Mouse (Mus musculus) right cerebral cortex, adult 2 months (tissue): Measurements from ENCODE around the gene 2900026A02Rik.

Experiments
- DNase-seq, 2 experiments: peaks; one replicate each; pipeline ENCODE4 v3.0.0; 2021 to 2022; ENCODE audit warnings: low spot score in 2 of 2

The 2900026A02Rik gene

DNA sequence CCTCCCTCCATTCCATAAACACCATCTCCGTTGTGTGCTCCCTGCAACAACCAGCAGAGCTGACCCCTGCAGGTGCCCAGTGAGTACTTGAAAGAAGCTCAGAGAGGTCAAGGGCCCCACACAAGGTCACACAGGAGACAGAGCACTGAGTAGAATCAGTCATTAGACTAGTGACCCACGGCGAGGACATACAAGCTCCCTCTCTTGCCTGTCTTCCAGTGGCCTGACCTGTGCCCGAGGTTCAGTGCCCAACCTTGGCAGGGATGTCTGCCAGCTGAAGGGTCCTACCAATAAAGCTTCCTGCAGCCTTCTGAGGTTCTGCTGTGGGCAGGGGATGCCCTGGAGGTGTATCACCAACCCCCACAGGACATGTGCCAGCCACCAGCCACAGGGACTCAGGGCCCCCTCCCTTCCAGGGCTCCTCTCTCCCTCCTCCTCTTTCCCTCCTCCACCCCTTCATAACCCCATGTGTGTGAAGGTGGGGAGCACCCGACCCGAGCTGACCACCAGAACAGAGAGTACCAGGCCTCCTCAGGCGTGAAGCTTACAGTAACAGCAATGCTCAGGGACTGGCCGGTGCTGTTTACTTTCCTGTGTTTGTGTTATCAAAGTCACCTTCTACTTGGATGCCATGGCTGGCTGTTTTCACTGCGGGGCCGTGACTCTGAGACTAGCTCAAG lies 8.7 kb downstream of the 2900026A02Rik start:
- no peak for DNase-seq

DNA sequence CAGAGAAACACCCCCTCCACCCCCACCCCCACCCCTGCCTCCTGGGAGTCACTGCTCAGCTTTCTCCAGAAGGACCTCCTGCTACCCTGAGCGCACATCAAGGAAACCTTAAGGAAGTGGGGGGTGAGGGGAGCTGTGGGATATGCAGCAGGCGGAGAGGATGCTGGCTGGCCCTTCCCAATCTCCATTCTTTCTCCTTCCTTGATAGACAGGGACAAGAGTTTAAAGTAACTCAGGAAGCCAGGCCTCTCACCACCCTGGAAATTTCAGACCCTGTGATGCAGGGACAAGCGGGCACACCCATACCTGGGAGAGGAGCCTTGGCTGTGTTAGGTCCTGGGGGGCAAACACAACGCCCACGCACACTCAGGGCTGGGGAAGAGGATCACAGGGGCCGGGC lies 10.7 kb downstream of the 2900026A02Rik start:
- no peak for DNase-seq

DNA sequence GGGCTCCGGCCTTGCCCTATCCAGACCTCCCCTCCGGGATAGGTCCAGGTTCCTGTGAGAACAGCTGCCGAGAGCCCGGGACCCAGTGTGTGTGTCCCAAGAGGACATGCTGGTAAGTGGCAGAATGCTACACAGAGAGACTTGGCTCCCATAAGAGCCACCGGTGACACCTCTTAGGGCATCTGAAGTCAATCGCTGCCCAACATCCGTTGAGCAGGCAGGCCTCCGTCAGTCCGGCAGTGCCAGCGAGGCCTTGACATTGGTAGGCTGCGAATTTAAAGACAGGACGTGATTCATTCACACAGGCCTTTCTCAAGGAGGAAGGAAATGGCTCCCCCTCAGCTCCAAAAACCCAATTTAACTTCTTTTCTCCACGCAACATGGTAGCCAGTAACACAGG lies 11.1 kb downstream of the 2900026A02Rik start:
- DNase-seq = no peak

DNA sequence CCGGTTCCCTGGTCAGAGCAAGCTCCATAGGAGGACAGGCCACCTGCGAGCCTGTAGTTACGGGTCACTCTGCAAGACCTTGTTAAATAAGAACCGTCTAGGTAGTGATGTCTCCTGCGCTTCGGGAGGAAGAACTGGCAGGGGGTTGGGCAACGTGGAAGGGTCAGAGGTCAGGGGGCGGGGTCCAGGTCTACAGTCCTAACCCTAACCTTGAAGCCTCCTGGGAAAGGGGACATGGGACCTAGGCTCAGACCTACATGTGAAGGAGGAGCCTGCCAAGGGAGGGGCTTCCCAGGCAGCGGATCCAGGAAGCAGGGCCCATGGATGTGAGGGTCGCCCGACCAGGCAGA lies 11.7 kb downstream of the 2900026A02Rik start:
- no peak for DNase-seq

DNA sequence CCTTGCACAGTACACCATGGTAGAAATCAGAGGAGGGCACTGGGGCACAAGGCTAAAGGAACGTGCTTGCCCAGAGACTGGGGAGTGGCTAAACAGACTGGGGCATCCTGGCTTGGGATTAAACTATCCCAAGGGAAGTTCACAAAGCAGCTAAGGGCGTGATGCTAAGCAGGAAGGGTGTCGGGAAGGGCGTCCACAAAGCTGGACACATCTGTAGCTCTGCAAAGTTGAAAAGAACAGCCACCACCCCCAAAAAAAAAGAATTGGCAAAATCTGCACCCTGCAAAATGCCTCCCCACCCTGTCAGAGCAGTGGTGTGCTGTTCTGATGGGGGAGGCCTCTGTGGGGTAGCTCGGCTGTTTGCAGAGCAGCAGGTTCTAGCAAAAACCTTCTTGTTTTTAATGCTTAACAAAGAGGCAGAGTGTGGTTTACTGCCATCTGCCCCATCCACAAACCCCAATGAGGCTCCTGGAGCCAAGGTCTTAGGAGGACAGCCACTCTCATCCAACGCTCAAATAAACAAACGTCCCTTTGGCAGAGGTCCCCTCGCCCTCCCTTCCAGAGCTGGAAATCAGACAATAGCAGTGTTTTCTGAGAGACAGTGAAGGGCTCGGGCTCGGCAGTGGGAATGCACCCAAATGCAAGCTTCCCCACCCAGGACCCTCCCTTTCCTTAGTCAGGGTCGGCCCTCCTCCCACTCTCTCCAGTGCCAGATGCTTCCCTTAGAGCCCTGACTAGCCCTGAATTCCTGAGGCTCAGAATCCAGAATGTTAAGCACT lies 12.2 kb downstream of the 2900026A02Rik start:
- no peak for DNase-seq

DNA sequence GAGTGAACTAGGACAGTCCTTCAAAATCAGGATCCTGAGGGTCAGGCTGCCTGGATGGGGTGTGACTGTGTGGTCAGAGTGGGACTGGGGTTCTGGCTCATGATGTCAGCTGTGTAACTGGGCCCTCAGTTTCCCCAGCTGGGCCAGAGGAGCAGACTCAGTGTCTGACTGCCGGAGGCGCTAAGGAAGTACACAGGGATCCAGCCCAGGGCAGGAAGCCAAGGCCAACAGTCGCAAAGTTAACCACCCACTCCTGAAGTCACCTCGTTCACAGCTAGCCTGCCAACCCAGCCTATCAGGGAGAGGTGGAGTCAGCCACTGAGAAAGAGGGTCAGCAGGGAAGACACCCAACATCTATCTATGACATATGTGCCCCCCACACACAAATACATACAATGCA lies 13.0 kb downstream of the 2900026A02Rik start:
- DNase-seq = no peak

DNA sequence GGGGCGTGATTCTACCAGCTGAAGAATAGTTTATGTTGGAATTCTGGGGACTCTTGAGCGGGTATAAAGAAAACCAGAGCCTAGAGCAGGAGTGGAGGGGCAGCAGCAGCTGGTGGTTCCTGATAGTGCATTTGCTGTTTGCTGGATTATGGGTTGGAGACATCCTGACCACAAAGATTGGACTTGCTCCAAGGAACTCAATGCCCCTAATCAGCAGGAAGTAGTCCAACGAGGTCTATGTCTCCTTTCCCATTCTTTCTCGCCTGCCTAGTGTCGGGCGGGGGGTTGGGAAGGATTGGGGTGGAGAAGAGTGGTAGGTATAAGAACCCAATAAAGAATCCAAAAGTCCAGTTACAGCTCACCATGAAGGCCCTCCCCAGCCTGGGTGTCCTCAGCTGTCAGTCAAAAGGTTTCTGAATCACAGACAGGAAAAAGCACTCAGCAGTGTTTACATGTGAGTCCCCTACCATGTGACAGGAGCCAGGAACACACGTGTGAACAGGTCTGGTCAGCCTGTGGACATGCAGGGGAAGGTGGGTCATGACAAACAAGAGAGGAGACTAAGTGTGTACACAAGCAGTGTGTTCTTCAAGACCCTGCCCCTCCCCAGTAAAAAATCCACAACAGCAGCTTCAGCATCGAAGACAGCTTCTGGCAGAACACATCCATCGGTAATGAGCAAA lies 14.2 kb downstream of the 2900026A02Rik start:
- no peak for DNase-seq

DNA sequence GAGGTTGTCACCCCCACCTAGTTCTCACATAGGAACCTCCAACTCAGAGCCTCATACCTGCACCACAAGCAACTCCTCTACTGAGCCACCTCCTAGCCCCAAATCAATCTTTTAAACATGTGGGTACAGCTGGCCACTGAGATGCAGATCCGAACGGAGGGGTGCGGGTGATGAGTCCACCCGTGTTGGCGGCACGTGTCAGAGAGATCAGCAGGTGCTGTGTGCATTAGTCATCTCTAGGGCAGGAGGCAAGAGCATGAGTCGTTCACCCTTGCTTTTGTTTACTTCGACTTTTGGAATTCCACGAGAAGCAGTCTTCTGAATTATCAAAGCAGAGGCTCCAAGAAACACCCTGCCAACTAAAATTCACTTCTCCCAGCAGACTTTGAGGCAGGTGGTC lies 16.8 kb downstream of the 2900026A02Rik start:
- no peak for DNase-seq

DNA sequence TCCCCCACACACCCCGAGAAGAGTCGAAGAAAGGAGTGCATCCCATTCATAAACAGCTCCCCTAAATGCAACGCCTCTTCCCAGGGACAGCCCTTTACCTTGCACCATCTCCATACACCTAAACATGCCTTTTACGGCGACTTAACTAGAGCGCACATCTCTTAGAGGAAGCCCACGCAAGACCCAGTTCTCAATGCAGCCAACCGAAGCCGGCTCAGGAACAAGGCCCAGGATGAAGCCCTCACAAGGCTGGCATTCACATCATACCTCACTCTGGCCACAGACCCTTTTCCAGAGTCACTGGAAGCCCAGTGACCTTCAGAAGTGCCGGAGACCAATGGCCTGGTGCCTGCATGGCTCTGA lies 21.3 kb downstream of the 2900026A02Rik start:
- no peak for DNase-seq

DNA sequence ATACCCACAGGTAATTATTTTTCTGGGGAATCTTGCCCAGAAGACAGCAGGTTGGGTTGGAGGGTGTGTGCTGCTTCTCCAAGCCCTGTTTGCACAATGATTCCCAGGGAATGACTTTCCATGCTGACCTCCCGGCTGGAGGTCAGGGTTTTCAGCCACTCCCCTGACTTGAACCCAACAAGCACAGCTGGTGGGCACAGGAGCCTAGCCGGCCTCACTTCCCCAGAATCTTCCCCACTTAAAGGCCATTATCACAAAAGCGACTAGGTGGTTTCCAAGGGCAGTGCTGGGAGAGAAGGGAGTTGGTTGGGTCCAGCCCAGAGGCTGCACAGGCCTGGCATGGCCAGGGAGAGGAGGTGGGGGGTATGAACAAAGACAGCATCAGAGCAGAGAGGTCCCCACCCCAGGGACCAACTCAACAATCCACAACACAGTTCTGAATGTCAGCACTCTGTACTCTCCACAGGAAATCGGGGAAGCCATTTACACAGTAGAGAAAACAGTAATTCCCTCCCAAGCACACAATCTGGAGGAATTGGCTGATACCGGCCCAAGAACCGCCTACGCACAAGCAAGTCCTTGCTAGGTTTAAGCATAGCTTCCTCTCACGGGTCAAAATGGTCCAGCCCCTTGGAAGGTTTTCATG lies 21.8 kb downstream of the 2900026A02Rik start:
- no peak for DNase-seq

DNA sequence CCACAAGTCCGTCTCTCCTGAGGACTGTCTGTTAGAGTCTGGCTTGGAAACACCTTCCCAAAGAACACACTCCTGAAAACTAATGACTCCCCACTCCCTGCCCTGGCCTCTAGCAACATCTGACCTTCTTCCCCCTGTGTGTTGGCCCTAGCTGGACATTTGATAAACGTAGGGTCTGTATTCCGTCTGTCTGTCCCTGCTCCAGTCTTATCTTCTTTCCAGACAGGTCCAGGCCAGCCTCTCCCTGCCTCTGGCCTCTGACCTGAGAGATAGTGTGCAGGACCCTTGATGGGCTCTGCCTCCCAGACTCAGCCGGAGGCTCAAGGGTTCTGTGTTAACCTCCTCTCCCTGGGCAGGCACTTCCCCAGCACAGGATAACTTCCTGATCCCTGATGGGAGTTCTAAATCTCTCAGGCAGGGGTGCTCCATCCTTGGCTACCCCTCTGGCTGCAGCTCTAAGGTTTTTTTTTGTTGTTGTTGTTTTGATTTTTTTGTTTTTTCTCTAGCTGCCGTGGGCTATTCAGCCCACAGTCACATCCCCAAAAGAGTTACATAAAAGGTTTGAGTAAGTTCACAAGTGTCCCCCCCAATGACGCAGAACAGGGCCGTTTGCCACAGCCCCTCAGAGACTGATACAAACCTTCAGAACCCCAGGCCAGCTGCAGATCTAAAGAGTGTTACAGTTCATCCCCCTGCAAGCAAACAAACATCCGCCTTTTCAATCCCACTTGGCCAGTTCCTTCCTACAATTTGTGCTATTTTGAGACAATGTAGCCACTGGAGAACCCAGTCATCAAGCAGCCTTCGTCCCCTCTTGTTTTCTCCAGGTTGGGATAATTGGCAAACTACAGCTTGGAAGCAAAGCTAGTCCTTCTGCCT lies 23.9 kb downstream of the 2900026A02Rik start:
- DNase-seq = no peak

DNA sequence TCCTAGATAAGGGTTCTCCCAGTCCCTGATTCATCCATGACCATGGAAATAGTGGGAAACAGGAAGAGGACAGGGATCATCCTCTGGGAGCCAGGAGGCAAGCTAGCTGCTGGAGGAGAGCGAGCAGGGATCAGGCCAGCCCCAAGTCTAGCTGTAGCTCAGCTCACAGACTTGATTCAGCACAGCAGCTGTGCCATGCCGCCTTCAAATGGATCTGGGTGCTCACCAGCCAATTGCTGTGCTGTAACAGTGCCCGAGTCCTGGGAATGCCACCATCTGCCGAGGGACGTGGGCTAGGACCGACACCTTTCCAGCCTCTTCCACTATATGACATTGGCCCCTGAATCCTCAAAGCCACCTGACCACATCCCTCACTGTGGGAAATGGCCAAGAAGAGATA lies 25.1 kb downstream of the 2900026A02Rik start:
- DNase-seq = peak; percentile 41 to 63

DNA sequence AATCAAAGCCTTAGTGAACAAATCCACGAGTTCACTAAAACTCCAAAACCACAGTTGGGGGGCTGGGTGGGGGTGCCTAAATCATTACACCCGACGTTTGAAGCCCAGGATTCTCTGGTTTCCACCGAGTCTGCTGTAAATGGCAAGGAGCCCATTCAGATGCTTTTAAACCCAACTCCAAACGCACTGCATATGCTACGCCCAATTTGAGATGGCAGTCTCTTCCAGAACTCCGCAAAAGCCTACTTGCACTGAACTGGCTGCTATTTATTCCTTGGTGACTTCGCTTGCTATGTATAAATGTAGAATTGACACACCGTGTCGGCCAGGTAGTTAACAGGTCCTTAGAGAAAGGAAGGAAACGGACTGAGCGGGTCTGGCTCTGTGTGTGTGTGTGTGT lies 25.6 kb downstream of the 2900026A02Rik start:
- DNase-seq = peak in 1 of 2 experiments; percentile 33

DNA sequence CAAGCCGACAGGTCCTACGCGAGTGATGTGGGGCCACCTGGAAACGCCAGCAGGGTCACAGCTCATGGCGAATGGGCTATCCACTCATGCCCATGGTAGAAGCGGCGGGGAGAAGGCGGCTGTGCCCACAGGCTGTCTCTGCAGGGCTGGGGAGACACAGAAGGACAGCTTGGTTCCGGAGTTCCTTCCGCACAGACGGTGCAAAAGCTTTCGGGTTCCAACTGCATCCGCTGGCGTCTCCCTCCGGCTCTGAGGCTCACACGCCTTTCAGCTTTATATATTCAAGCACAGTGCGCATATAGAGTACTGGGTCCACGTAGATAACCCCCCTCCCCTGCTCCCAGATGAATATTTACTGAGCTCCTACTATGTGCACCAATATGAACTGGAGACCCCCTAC lies 27.3 kb downstream of the 2900026A02Rik start:
- peak; percentile 39 to 52 for DNase-seq

DNA sequence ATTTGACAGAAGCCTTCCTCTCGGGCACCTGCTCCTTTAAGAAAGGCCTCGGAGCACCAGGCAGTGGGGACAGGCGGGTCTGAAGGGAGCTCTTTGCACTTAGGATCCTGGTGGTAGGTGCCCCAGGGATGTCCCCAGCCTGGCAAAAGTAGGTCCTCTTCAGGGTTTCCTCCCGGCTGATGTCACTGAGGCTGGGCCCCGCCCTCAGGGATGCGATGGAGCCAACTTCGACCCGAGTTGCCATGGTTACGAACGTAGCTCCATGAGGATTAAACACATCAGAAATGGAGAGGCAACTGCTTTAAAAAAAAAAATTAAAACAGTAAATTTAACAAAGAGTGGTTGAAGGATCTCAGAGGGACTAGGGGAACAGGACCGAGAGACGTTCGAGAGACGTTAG lies 29.1 kb downstream of the 2900026A02Rik start:
- DNase-seq = peak in 1 of 2 experiments; percentile 37

DNA sequence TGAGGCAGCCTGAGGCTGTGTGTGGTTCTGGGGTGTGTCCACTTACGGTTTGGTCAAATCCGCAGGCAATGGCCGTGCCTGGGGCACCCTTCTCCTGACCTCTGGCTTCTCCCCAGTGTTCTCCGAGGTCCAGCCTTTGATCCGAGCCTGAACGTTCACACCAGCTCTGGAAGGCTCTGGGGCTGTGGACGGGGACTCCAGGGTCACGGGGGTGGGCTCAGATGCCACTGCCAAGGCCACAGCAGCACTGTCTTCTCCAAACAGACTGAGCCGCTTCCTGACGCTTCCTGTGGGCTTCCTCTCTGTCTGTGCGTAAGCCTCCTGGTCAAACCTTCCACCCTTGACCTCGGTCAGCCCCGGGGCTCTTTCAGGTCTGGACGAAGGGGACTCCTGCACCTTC lies 30.5 kb downstream of the 2900026A02Rik start:
- no peak for DNase-seq

DNA sequence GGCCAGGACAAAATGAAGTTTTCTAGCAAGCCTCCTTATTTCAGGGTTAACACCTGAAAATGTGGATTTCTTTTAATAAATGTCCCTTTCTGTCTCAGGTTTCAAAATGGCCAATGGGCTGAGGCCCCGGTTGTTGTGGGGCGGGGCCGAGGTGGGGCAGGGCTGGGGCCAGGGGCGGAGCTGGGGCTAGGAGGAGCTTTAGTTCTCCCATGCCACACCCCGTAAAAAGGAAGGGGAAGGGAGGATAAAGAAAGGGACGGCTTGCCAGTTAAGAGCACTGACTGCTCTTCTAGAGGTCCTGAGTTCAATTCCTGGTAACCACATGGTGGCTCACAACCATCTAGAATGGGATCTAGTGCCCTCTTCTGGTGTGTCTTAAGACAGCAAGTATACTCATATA lies 39.6 kb downstream of the 2900026A02Rik start:
- no peak for DNase-seq

DNA sequence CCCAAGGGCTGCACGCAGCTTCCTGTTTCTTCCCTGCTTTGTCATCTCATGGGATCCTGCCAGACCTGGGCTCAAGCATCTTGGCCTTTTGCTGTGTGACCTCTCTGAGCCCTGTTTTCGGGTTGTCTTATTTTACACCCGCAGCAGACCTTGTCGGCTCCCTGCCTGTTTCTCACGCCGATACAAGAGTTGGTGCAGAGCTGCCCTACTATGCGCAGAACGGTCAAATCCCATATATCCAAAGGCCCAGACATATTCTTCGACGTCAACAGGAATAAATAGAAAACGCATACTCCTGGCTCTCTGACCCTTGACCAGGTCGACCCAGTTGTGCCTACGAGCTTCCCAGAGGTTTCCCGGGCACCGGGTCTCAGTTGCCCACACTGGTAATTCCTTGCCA lies 40.3 kb downstream of the 2900026A02Rik start:
- DNase-seq = no peak

DNA sequence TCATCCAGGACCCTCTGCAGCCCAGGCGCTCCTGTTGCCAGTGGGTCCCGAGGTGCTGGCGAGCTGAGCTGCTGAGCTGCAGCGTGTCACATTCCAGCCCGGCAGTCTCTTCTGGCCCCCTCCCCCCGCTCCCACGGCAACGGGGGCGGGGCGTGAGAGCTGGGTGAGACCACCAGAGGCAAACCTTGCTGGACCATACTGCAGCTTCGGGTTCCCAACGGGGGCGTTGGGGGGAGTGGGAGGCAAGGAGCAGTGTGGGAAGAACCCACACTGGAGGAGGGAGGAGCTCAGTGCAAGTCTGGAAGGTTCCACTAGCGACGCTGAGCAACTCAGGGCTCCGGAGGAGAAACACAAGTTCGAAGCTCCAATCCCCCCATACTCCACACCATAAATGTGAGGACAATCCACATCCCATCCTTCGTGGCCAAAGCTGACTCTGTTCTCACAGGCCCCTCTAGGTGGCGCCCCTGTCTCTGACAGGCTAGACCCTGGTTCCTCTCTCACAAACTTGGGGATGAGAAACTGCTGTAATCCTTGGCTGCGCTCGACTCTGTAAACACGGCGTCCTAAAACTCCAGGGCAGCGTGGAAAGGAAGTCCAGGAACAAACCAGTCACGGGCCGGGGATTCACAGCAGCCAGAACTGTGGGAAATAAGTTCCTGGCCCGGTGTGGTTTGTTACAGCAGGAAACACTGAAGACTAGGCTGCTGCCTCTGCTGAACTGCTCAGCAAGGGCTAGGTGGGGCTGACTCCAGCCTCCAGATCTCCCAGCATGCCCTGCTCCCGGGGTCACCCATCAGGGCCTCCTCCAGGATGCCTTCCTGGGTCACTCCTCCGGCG lies 41.0 kb downstream of the 2900026A02Rik start:
- DNase-seq = peak; percentile 90

DNA sequence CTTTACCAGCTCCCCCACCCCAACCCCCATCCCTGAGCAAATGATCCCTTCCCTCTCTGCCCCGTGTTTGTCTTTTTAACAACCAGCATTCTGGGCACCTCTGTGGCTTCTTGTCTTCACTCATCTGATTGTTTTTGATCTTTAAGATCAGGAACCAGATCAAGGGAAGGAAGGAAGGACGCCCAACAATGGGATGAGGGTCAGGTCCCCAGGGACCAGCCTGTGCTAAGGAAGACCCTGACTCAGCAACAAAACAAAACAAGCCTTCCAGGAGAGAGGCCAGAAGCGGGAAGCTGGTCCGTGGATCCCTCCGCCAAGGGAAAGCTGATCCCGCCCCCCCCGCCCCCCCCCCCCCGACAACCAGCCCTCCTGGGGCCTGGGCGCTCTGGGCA lies 41.6 kb downstream of the 2900026A02Rik start:
- no peak for DNase-seq

DNA sequence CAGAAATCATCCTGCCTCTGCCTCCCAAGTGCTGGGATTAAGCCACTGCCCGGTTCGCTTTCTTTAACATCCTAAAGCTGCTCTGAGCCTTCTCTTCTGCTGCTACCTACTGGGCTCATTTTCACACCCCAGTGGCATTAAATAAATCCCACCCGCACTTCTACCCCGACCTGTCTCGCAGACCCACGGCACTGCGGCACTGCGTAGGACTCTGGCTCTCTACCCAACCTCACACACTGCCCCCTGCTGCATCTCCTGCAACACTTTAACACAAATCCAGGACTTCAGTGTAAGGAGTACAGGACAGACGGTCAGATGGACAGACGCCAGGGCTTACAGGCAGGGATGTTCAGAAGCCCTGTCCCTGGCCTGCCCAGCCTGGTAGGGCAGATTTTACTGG lies 45.1 kb downstream of the 2900026A02Rik start:
- DNase-seq = no peak
